29 mouse cellular contexts compared by ENCODE assay signal in genomic region chr4:55631157-55631556, GRCm38 (mm10).
DNase-seq lines count a peak whose midpoint lies in the region; ATAC-seq and TF ChIP-seq lines count a peak whose summit lies in the region.
"Had no signal": no experiment of that assay in that cellular context is flagged by ENCODE, and none has a peak within 500 bp of the region (broad histone marks: within the 10 kb centered on the region; RNA-seq: fewer than 3 reads in every experiment).

No protein-coding gene starts in this region.

- no peak for DNase-seq in heart, adult 2 months
- DNase-seq in NIH3T3 (ENCODE audit: low read depth), result peak; percentile 72
- DNase-seq in fibroblast of lung, adult 2 months (ENCODE audit: low read depth), result peak; percentile 86
- no peak for DNase-seq in left cerebral cortex, adult 8-10 months (ENCODE audit: low spot score in 2 of 2)
- DNase-seq in embryonic facial prominence, embryonic 10.5 days (ENCODE audit: low spot score), result no peak
- DNase-seq: adrenal gland, postnatal 14 days; cerebellum, adult 2 months; cerebellum, postnatal 25 days; heart, postnatal 36 days; kidney, adult 11 months; kidney, postnatal 14 days; layer of hippocampus, adult 9-11 months; liver, embryonic 13.5 days; lung, adult 18-20 months; right cerebral cortex, postnatal 25 days; thymus, postnatal 14 days had no signal

- no peak for TF ChIP-seq EP300 in heart, adult 2 months (IDR thresholded peaks at IDR 0.05; ENCODE audit: insufficient read depth, low read depth, low read length)

- TF ChIP-seq CTCF in heart, adult 2 months (IDR thresholded peaks at IDR 0.05), result no peak

- no peaks in the 10 kb centered on the region for H3K27me3 ChIP-seq in heart, adult 2 months (ENCODE audit: control insufficient read depth, insufficient read depth, low read length)
- no peaks in the 10 kb centered on the region for H3K27me3 ChIP-seq in heart, embryonic 11.5 days (ENCODE audit: control insufficient read depth, insufficient read depth, low read length)
- no peaks in the 10 kb centered on the region for H3K27me3 ChIP-seq in myocyte (ENCODE audit: control insufficient read depth, insufficient read depth, insufficient read length)
- H3K27me3 ChIP-seq in embryonic facial prominence, embryonic 10.5 days (replicated peaks; ENCODE audit: low read depth, poor library complexity, severe bottlenecking), result no peaks in the 10 kb centered on the region
- H3K27me3 ChIP-seq: embryonic facial prominence, embryonic 12.5 days; hindbrain, embryonic 12.5 days; limb, embryonic 13.5 days; liver, embryonic 13.5 days; midbrain, embryonic 12.5 days; neural tube, embryonic 15.5 days had no signal

- no peak overlapping the region for H3ac ChIP-seq in myocyte (ENCODE audit: control insufficient read depth, insufficient read length)

- no peak for TF ChIP-seq POLR2A in heart, adult 2 months (IDR thresholded peaks at IDR 0.05; ENCODE audit: insufficient read depth, low read depth, low read length)
- no peak for TF ChIP-seq POLR2A in myocyte (IDR thresholded peaks at IDR 0.05; ENCODE audit: insufficient read length, low read depth)

- no peak overlapping the region for H3K4me3 ChIP-seq in heart, adult 2 months
- no peak overlapping the region for H3K4me3 ChIP-seq in heart, embryonic 11.5 days (ENCODE audit: low read depth, low read length)
- H3K4me3 ChIP-seq in myocyte, result no peak overlapping the region
- no peak overlapping the region for H3K4me3 ChIP-seq in embryonic facial prominence, embryonic 10.5 days
- H3K4me3 ChIP-seq: embryonic facial prominence, embryonic 12.5 days; forebrain, embryonic 10.5 days; heart, embryonic 10.5 days; hindbrain, embryonic 12.5 days; limb, embryonic 13.5 days; liver, embryonic 13.5 days; midbrain, embryonic 12.5 days; neural tube, embryonic 15.5 days had no signal

- H3K36me3 ChIP-seq in heart, adult 2 months (ENCODE audit: control insufficient read depth, insufficient read depth, low read length), result no peaks in the 10 kb centered on the region; the same call in 1 of the 2 replicates
- H3K36me3 ChIP-seq in heart, embryonic 11.5 days (ENCODE audit: control insufficient read depth, insufficient read depth, low read length), result no peaks in the 10 kb centered on the region
- H3K36me3 ChIP-seq in myocyte (ENCODE audit: control insufficient read depth, insufficient read depth), result no peaks in the 10 kb centered on the region
- H3K36me3 ChIP-seq in embryonic facial prominence, embryonic 10.5 days (replicated peaks), result no peaks in the 10 kb centered on the region
- H3K36me3 ChIP-seq: embryonic facial prominence, embryonic 12.5 days; forebrain, embryonic 10.5 days; heart, embryonic 10.5 days; hindbrain, embryonic 12.5 days; limb, embryonic 13.5 days; liver, embryonic 13.5 days; midbrain, embryonic 12.5 days; neural tube, embryonic 15.5 days had no signal

- peak overlapping the region; percentile 46 for H3K27ac ChIP-seq in heart, adult 2 months
- H3K27ac ChIP-seq in heart, embryonic 11.5 days (ENCODE audit: low read depth, low read length), result no peak overlapping the region
- H3K27ac ChIP-seq in embryonic facial prominence, embryonic 10.5 days (replicated peaks), result no peak overlapping the region
- H3K27ac ChIP-seq: embryonic facial prominence, embryonic 12.5 days; forebrain, embryonic 10.5 days; heart, embryonic 10.5 days; hindbrain, embryonic 12.5 days; limb, embryonic 13.5 days; liver, embryonic 13.5 days; midbrain, embryonic 12.5 days; neural tube, embryonic 15.5 days had no signal

- H3K9me3 ChIP-seq in heart, embryonic 11.5 days (replicated peaks; ENCODE audit: control insufficient read depth, low read length), result no peaks in the 10 kb centered on the region
- H3K9me3 ChIP-seq in embryonic facial prominence, embryonic 10.5 days, result no peaks in the 10 kb centered on the region
- H3K9me3 ChIP-seq: embryonic facial prominence, embryonic 12.5 days; forebrain, embryonic 10.5 days; heart, embryonic 10.5 days; hindbrain, embryonic 12.5 days; limb, embryonic 13.5 days; liver, embryonic 13.5 days; midbrain, embryonic 12.5 days; neural tube, embryonic 15.5 days had no signal

- H3K9ac ChIP-seq in heart, adult 2 months (ENCODE audit: low read depth, low read length), result no peak overlapping the region
- no peak overlapping the region for H3K9ac ChIP-seq in heart, embryonic 11.5 days (ENCODE audit: low read depth, low read length)
- H3K9ac ChIP-seq: embryonic facial prominence, embryonic 12.5 days; hindbrain, embryonic 12.5 days; limb, embryonic 13.5 days; liver, embryonic 13.5 days; midbrain, embryonic 12.5 days; neural tube, embryonic 15.5 days had no signal

- WGBS in heart, adult 2 months, result 80% methylated on average over 1 of the region's 1 CpGs
- 76% methylated on average over 1 of the region's 1 CpGs for WGBS in heart, embryonic 11.5 days (ENCODE audit: insufficient replicate concordance)
- 83% methylated on average over 1 of the region's 1 CpGs for WGBS in embryonic facial prominence, embryonic 10.5 days

- H3K4me2 ChIP-seq in heart, embryonic 11.5 days, result no peak overlapping the region
- no peak overlapping the region for H3K4me2 ChIP-seq in myocyte (ENCODE audit: low read depth)
- H3K4me2 ChIP-seq: embryonic facial prominence, embryonic 12.5 days; hindbrain, embryonic 12.5 days; limb, embryonic 13.5 days; liver, embryonic 13.5 days; midbrain, embryonic 12.5 days; neural tube, embryonic 15.5 days had no signal

- ATAC-seq in heart, embryonic 11.5 days (replicated peaks; ENCODE audit: insufficient number of reproducible peaks, low FRiP score, low TSS enrichment), result no peak
- ATAC-seq in activated CD4-positive, CD25-positive, alpha-beta regulatory T cell, adult 4 months, result no peak
- ATAC-seq: CD4-positive, CD25-positive, alpha-beta regulatory T cell, adult 4 months; forebrain, embryonic 16.5 days; lung, postnatal 0 days had no signal

- intact Hi-C loops in heart, adult 2 months (cut with DNase I), result no loop called here

- H3K79me2 ChIP-seq in heart, adult 2 months (replicated peaks; ENCODE audit: control insufficient read depth, insufficient read depth, low read length), result no peaks in the 10 kb centered on the region
- no peaks in the 10 kb centered on the region for H3K79me2 ChIP-seq in myocyte (ENCODE audit: control insufficient read depth, insufficient read depth)

- peaks cover 1% of the 10 kb centered on the region for H3K4me1 ChIP-seq in heart, adult 2 months (ENCODE audit: control insufficient read depth, insufficient read depth, low read length)
- H3K4me1 ChIP-seq in heart, embryonic 11.5 days (ENCODE audit: control insufficient read depth, insufficient read depth, low read length), result no peaks in the 10 kb centered on the region
- no peaks in the 10 kb centered on the region for H3K4me1 ChIP-seq in embryonic facial prominence, embryonic 10.5 days
- H3K4me1 ChIP-seq: embryonic facial prominence, embryonic 12.5 days; forebrain, embryonic 10.5 days; hindbrain, embryonic 12.5 days; liver, embryonic 13.5 days; midbrain, embryonic 12.5 days; neural tube, embryonic 15.5 days had no signal

TF ChIP-seq in myocyte, 11 proteins besides CTCF, POLR2A, EP300 and RAD21:
- no peak for TF ChIP-seq TCF3 (IDR thresholded peaks at IDR 0.05; ENCODE audit: insufficient read length, low read depth)
- TF ChIP-seq E2F4 (IDR thresholded peaks at IDR 0.05; ENCODE audit: insufficient read depth), result no peak
- peak in 1 of 3 experiments; percentile 8 for TF ChIP-seq MYOD1 (IDR thresholded peaks at IDR 0.05; ENCODE audit: control insufficient read depth in 1 of 3, insufficient read length in 2 of 3, low read depth in 2 of 3)
- TF ChIP-seq USF1 (IDR thresholded peaks at IDR 0.05; ENCODE audit: low read depth), result no peak
- TF ChIP-seq TCF12 (IDR thresholded peaks at IDR 0.05; ENCODE audit: insufficient read depth, poor library complexity, severe bottlenecking), result peak; percentile 7
- TF ChIP-seq MYOG (IDR thresholded peaks at IDR 0.05; ENCODE audit: control insufficient read depth in 1 of 3, insufficient read depth in 1 of 3, insufficient read length in 2 of 3, low read depth in 2 of 3), result peak in 1 of 3 experiments; percentile 26
- TF ChIP-seq REST (IDR thresholded peaks at IDR 0.05; ENCODE audit: insufficient read depth, insufficient read length), result no peak
- TF ChIP-seq CEBPB (IDR thresholded peaks at IDR 0.05; ENCODE audit: insufficient read depth, poor library complexity, severe bottlenecking), result no peak
- no peak for TF ChIP-seq POLR2AphosphoS2 (IDR thresholded peaks at IDR 0.05; ENCODE audit: insufficient read length, low read depth)
- no peak for TF ChIP-seq MAX (IDR thresholded peaks at IDR 0.05; ENCODE audit: low read depth)
- no peak for TF ChIP-seq SRF (IDR thresholded peaks at IDR 0.05; ENCODE audit: control insufficient read depth, insufficient read length, low read depth)

Comparison
In these comparisons a context has a peak if more than half of its experiments do, and no peak if none do; other contexts are left out.
1. DNase-seq: peak in NIH3T3 (single experiment) and fibroblast of lung, adult 2 months (single experiment); none in heart, adult 2 months (0 of 2), left cerebral cortex, adult 8-10 months (0 of 2) and embryonic facial prominence, embryonic 10.5 days (single experiment).